In the genomic region with DNA sequence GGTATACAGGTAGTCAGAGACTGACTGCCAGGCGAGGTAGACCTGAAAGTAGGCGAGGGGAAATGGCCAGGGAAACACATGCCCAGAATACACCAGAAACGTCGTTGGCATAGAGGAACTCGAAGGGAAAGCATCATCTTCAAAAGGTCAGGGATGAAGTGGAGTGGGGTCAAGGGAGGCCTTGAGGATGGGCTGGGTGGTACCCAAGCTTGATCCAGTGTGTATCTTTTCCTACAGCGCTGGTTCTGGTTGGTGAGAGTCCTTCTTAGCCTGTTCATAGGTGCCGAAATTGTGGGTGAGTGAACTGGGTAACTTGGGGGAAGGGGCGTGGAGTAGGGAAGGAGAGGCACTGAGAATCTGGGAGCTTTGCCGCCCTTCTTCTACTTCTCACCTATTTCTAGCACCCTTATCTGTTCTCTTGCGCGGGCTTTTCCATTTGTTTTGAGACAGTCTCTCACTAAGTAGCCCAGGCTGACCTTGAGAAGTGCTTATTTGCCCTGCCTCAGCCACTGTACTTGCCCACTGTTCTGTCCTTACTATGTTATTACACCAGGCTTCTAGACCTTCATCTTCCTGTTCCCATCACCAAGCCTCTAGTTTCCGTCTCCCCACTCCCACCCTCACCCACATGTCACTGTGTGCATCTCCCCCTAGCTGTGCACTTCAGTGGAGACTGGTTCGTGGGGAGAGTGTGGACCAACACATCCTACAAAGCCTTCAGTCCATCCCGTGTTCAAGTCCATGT, we compare ENCODE assay signal across 23 mouse cellular contexts. TPM values are rescaled to one million over a fixed set of nuclear protein-coding genes. Genes with fewer than 3 reads are reported as not detected.
DNase-seq lines count a peak whose midpoint lies in the region; ATAC-seq lines count a peak whose summit lies in the region.
"Had no signal": no experiment of that assay in that cellular context is flagged by ENCODE, and none has a peak within 500 bp of the region (broad histone marks: within the 10 kb centered on the region; RNA-seq: fewer than 3 reads in every experiment).

No protein-coding gene starts in this region.

- peak; percentile 17 for DNase-seq in embryo, embryonic 10.5 days (ENCODE audit: low spot score)
- no peak for DNase-seq in embryo, embryonic 10 days (ENCODE audit: low spot score)
- DNase-seq in hindbrain, embryonic 14.5 days (ENCODE audit: low spot score), result no peak
- DNase-seq in induced T-regulatory cell, adult 2 months (ENCODE audit: low read depth), result peak; percentile 23
- peak; percentile 13 for DNase-seq in splenic B cell, adult 2 months (ENCODE audit: low read depth, low spot score)
- no peak for DNase-seq in lung, postnatal 4 days
- no peak for DNase-seq in c-Kit-positive CD71-positive TER-119-positive erythroid progenitor cells, embryonic 14.5 days (ENCODE audit: low spot score)
- DNase-seq: adrenal gland, postnatal 25 days; cerebellum, adult 11-12 months; cerebellum, postnatal 36 days; gastrocnemius, adult 2 months; thymus, adult 18-20 months; thymus, postnatal 4 days had no signal

- H3K36me3 ChIP-seq in hindbrain, embryonic 13.5 days, result no peaks in the 10 kb centered on the region
- H3K36me3 ChIP-seq in hindbrain, embryonic 14.5 days (replicated peaks; ENCODE audit: control insufficient read depth, insufficient read depth), result no peaks in the 10 kb centered on the region
- no peaks in the 10 kb centered on the region for H3K36me3 ChIP-seq in splenic B cell, adult 2 months (ENCODE audit: control insufficient read depth, insufficient read depth, low read length, poor library complexity, severe bottlenecking)
- H3K36me3 ChIP-seq: embryonic facial prominence, embryonic 13.5 days; heart, embryonic 12.5 days; limb, embryonic 15.5 days; liver, embryonic 15.5 days; midbrain, embryonic 13.5 days had no signal

- WGBS in hindbrain, embryonic 13.5 days, result 7% methylated on average over 14 of the region's 14 CpGs
- 10% methylated on average over 14 of the region's 14 CpGs for WGBS in hindbrain, embryonic 14.5 days

- peaks cover 49% of the 10 kb centered on the region for H3K4me1 ChIP-seq in hindbrain, embryonic 13.5 days (replicated peaks)
- peaks cover 33% of the 10 kb centered on the region for H3K4me1 ChIP-seq in hindbrain, embryonic 14.5 days (replicated peaks; ENCODE audit: control insufficient read depth, insufficient read depth, low read length)

- H3K27ac ChIP-seq in hindbrain, embryonic 13.5 days, result no peak overlapping the region
- no peak overlapping the region for H3K27ac ChIP-seq in hindbrain, embryonic 14.5 days
- H3K27ac ChIP-seq: embryonic facial prominence, embryonic 13.5 days; gastrocnemius, adult 2 months; limb, embryonic 15.5 days; liver, embryonic 15.5 days; midbrain, embryonic 13.5 days had no signal

- H3K4me3 ChIP-seq in hindbrain, embryonic 13.5 days, result 0 out of 2 replicates have a peak overlapping the region, but pooled peaks have one; percentile 45
- no peak overlapping the region for H3K4me3 ChIP-seq in hindbrain, embryonic 14.5 days (replicated peaks; ENCODE audit: low read length)

- no peaks in the 10 kb centered on the region for H3K9me3 ChIP-seq in hindbrain, embryonic 13.5 days
- H3K9me3 ChIP-seq in hindbrain, embryonic 14.5 days (ENCODE audit: control insufficient read depth, low read length), result no peaks in the 10 kb centered on the region
- H3K9me3 ChIP-seq: embryonic facial prominence, embryonic 13.5 days; heart, embryonic 12.5 days; limb, embryonic 15.5 days; liver, embryonic 15.5 days; midbrain, embryonic 13.5 days had no signal

- no peak overlapping the region for H3K9ac ChIP-seq in hindbrain, embryonic 13.5 days
- H3K9ac ChIP-seq in hindbrain, embryonic 14.5 days, result no peak overlapping the region
- H3K9ac ChIP-seq: heart, embryonic 12.5 days; limb, embryonic 15.5 days; liver, embryonic 15.5 days; midbrain, embryonic 13.5 days had no signal

- peaks cover 99% of the 10 kb centered on the region for H3K27me3 ChIP-seq in hindbrain, embryonic 13.5 days
- peaks cover 93% of the 10 kb centered on the region for H3K27me3 ChIP-seq in hindbrain, embryonic 14.5 days (ENCODE audit: control insufficient read depth, insufficient read depth, low read length)
- peaks cover 2% of the 10 kb centered on the region; the same call in 1 of the 2 replicates for H3K27me3 ChIP-seq in splenic B cell, adult 2 months (ENCODE audit: control insufficient read depth, insufficient read depth, low read length, poor library complexity, severe bottlenecking)

- no peak for ATAC-seq in hindbrain, embryonic 13.5 days (ENCODE audit: low FRiP score)
- no peak for ATAC-seq in hindbrain, embryonic 14.5 days (ENCODE audit: low FRiP score)

- no peak overlapping the region for H3K4me2 ChIP-seq in hindbrain, embryonic 13.5 days
- no peak overlapping the region for H3K4me2 ChIP-seq in hindbrain, embryonic 14.5 days (replicated peaks)

RNA-seq across cellular contexts. Expression of a gene that starts 1.4 kb away (rescaled TPM):
- not detected in 2 replicates for polyA plus RNA-seq in hindbrain, embryonic 13.5 days (2015; fragmentation: Nextera tagmentation; extraction: Ambion mirVana)
- polyA plus RNA-seq in hindbrain, embryonic 14.5 days (2014; fragmentation: Nextera tagmentation; extraction: Ambion mirVana), result 0.46 TPM in 1 of 2 replicates, not detected in the other
- polyA plus RNA-seq: embryonic facial prominence, embryonic 13.5 days; heart, embryonic 12.5 days; kidney, embryonic 16.5 days; liver, embryonic 15.5 days; lung, embryonic 16.5 days; midbrain, embryonic 13.5 days had no signal

RNA-seq across cellular contexts. Expression of a gene that starts 1.8 kb away (rescaled TPM):
- not detected in 2 replicates for polyA plus RNA-seq in hindbrain, embryonic 13.5 days (2015; fragmentation: Nextera tagmentation; extraction: Ambion mirVana)
- not detected in 2 replicates for polyA plus RNA-seq in hindbrain, embryonic 14.5 days (2014; fragmentation: Nextera tagmentation; extraction: Ambion mirVana)
- polyA plus RNA-seq: liver, embryonic 15.5 days; lung, embryonic 16.5 days had no signal

RNA-seq across cellular contexts. Expression of a gene that starts 13.4 kb away (rescaled TPM):
- 0.13 TPM in 1 of 2 replicates, not detected in the other for polyA plus RNA-seq in hindbrain, embryonic 13.5 days (2015; fragmentation: Nextera tagmentation; extraction: Ambion mirVana)
- polyA plus RNA-seq in hindbrain, embryonic 14.5 days (2014; fragmentation: Nextera tagmentation; extraction: Ambion mirVana), result 0.16 and 0.31 TPM in 2 replicates
- polyA plus RNA-seq: heart, embryonic 12.5 days; intestine, embryonic 14.5 days; liver, embryonic 15.5 days; neural tube, embryonic 11.5 days had no signal

RNA-seq across cellular contexts. Expression of a gene that starts 15.4 kb away (rescaled TPM):
- polyA plus RNA-seq in hindbrain, embryonic 13.5 days (2015; fragmentation: Nextera tagmentation; extraction: Ambion mirVana), result 0.13 and 0.16 TPM in 2 replicates
- 0.04 and 0.12 TPM in 2 replicates for polyA plus RNA-seq in hindbrain, embryonic 14.5 days (2014; fragmentation: Nextera tagmentation; extraction: Ambion mirVana)
- polyA plus RNA-seq: liver, embryonic 15.5 days had no signal

Comparison
In these comparisons a context has a peak if more than half of its experiments do, and no peak if none do; other contexts are left out.
1. DNase-seq: peak in embryo, embryonic 10.5 days (single experiment), induced T-regulatory cell, adult 2 months (single experiment) and splenic B cell, adult 2 months (single experiment); none in embryo, embryonic 10 days (single experiment), hindbrain, embryonic 14.5 days (single experiment), lung, postnatal 4 days (0 of 2) and c-Kit-positive CD71-positive TER-119-positive erythroid progenitor cells, embryonic 14.5 days (single experiment).